Mouse (Mus musculus) kidney, adult 2 months (tissue): Measurements from ENCODE around the gene Abca17.
A peak's percentile ranks its signal among the peaks of the same experiment; 100 is the strongest.

Experiments
- CTCF ChIP-seq: fragments of 200-500 bp; conservative IDR thresholded peaks from 2 replicates; pipeline ENCODE4 v1.5.1; 2011; ENCODE audit warnings: low read depth, mild to moderate bottlenecking, control low read depth, low read length, moderate library complexity, mixed read lengths; ENCODE audit not compliant: insufficient read depth, insufficient read length
- POLR2A ChIP-seq: fragments of 200-500 bp; IDR thresholded peaks from one replicate; pipeline ENCODE4 v1.6.1; 2011; ENCODE audit warnings: low read depth, low read length, control low read depth

- TF ChIP-seq CTCF (peak; percentile 38; the same call in 1 of the 2 replicates), POLR2A (no peak)
Measured at GRCm38 (mm10) chr17:24282637-24283036, 68.2 kb downstream of the Abca17 start.
